Mouse (Mus musculus) olfactory bulb, adult 2 months (tissue): ENCODE data around the gene Zfp976.
"Not testable (repeated sequence)": the region's sequence is repeated elsewhere in the genome, so short reads cannot be mapped to it uniquely, and the experiment has no call there.

Experiments used
- CTCF ChIP-seq: fragments of 200-500 bp; IDR thresholded peaks from 2 replicates; pipeline ENCODE4 v1.5.1; 2012; ENCODE audit warnings: low read depth, mild to moderate bottlenecking, low read length, moderate library complexity; ENCODE audit not compliant: insufficient read depth
- POLR2A ChIP-seq: fragments of 200-500 bp; IDR thresholded peaks from 2 replicates; pipeline ENCODE4 v1.6.1; 2012; ENCODE audit warnings: mild to moderate bottlenecking, low read depth, low read length, moderate library complexity; ENCODE audit not compliant: insufficient read depth

DNA sequence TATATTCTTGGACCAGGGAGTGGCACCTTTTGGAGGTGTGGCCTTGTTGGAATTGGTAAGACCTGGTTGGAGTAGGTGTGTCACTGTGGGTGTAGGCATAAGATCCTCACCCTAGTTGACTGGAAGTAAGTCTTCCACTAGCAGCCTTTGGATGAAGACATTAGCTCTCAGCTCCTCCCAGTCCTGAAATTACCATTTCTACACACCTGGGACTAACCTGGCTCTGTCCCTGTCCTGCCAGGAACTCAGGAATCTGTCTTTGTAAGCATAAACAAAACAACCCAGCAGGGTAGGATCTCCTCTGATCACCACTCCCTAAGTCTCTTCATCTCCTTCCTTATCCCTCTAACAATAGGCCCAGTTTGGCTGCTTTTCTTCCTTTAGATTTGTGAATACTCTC, 37.3 kb upstream of the Zfp976 start:
- not testable (repeated sequence) for TF ChIP-seq CTCF, POLR2A
